Mouse (Mus musculus) intestine, embryonic 16.5 days (tissue): Measurements from ENCODE around the gene Ddx31. TPM values are rescaled to one million over a fixed set of nuclear protein-coding genes. Genes with fewer than 3 reads are reported as not detected.

Experiments
- ATAC-seq: fragments of 200-750 bp; cut with Nextera tagmentation; 2 replicates; pipeline ENCODE4 v1.8.0; 2017; ENCODE audit warnings: moderate TSS enrichment, moderate library complexity
- H3K27ac ChIP-seq: fragments of 300-500 bp; sonication (generic); 2 replicates; pipeline ENCODE4 v1.5.1; 2014; ENCODE audit warnings: mild to moderate bottlenecking, low read length
- H3K27me3 ChIP-seq: fragments of 300-500 bp; sonication (generic); replicated peaks from 2 replicates; pipeline ENCODE4 v1.6.1; 2014; ENCODE audit warnings: low read length, control low read depth, mixed read lengths; ENCODE audit not compliant: control insufficient read depth, insufficient read depth
- H3K36me3 ChIP-seq: fragments of 300-500 bp; sonication (generic); 2 replicates; pipeline ENCODE4 v1.6.1; 2014; ENCODE audit warnings: low read length, control low read depth; ENCODE audit not compliant: control insufficient read depth, insufficient read depth
- H3K4me1 ChIP-seq: fragments of 300-500 bp; sonication (generic); 2 replicates; pipeline ENCODE4 v1.6.1; 2014; ENCODE audit warnings: low read length, control low read depth, mixed read lengths; ENCODE audit not compliant: control insufficient read depth, insufficient read depth
- H3K4me2 ChIP-seq: fragments of 300-500 bp; sonication (generic); 2 replicates; pipeline ENCODE4 v1.6.1; 2014; ENCODE audit warnings: low read depth, low read length, control low read depth
- H3K4me3 ChIP-seq: fragments of 300-500 bp; sonication (generic); 2 replicates; pipeline ENCODE4 v1.5.1; 2014; ENCODE audit warnings: mild to moderate bottlenecking, low read length
- H3K9ac ChIP-seq: fragments of 300-500 bp; sonication (generic); 2 replicates; pipeline ENCODE4 v1.6.1; 2014; ENCODE audit warnings: low read depth, low read length
- H3K9me3 ChIP-seq: fragments of 300-500 bp; sonication (generic); 2 replicates; pipeline ENCODE4 v1.6.1; 2016; ENCODE audit warnings: low read length, control low read depth; ENCODE audit not compliant: control insufficient read depth
- WGBS: fragments of 180-500 bp; shearing (Covaris S2); extraction: QIAGEN DNeasy Blood & Tissue Kit; methylation state at CpG from one replicate; pipeline ENCODE4 v1.1.7; 2014; 5-methylcytosine and 5-hydroxymethylcytosine counted together
- polyA plus RNA-seq: library from polyadenylated mRNA; unstranded; fragments of >200 nt; fragmentation: Nextera tagmentation; extraction: Ambion mirVana; gene quantifications from 2 replicates; pipeline ENCODE4 v1.2.1, GENCODE M21; 2015

Ddx31 gene
- polyA plus RNA-seq, 1 experiment from 2014 or later: 11.4 TPM

- Histone ChIP-seq H3K27ac (no peak overlapping the region), H3K36me3 (no peaks in the 10 kb centered on the region), H3K9ac (no peak overlapping the region), H3K4me3 (no peak overlapping the region), H3K27me3 (no peaks in the 10 kb centered on the region), H3K4me2 (no peak overlapping the region), H3K9me3 (no peaks in the 10 kb centered on the region), H3K4me1 (no peaks in the 10 kb centered on the region)
- WGBS: 46% methylated on average over 30 of the region's 30 CpGs
- no peak for ATAC-seq
Measured at GRCm38 (mm10) chr2:28943666-28944516, 103.7 kb downstream of the Ddx31 start.

- H3K4me3 ChIP-seq: no peak overlapping the region
- no peak overlapping the region for H3K9ac ChIP-seq
- no peaks in the 10 kb centered on the region for H3K9me3 ChIP-seq
- H3K27ac ChIP-seq: no peak overlapping the region
- H3K27me3 ChIP-seq: no peaks in the 10 kb centered on the region
- 71% methylated on average over 6 of the region's 6 CpGs for WGBS
- no peak overlapping the region for H3K4me2 ChIP-seq
- H3K36me3 ChIP-seq: no peaks in the 10 kb centered on the region
- H3K4me1 ChIP-seq: no peaks in the 10 kb centered on the region
- no peak for ATAC-seq
Measured at GRCm38 (mm10) chr2:28945388-28945787, 105.2 kb downstream of the Ddx31 start.

GRCm38 (mm10) chr2:28946312-28946711 is 106.1 kb downstream of the Ddx31 start:
- Histone ChIP-seq H3K27me3 (no peaks in the 10 kb centered on the region), H3K27ac (no peak overlapping the region), H3K4me1 (no peaks in the 10 kb centered on the region), H3K4me2 (no peak overlapping the region), H3K9me3 (no peaks in the 10 kb centered on the region), H3K9ac (no peak overlapping the region), H3K4me3 (no peak overlapping the region), H3K36me3 (no peaks in the 10 kb centered on the region)
- 77% methylated on average over 3 of the region's 3 CpGs for WGBS
- no peak for ATAC-seq

GRCm38 (mm10) chr2:28952981-28953380 is 112.8 kb downstream of the Ddx31 start:
- no peaks in the 10 kb centered on the region for H3K36me3 ChIP-seq
- no peak for ATAC-seq
- no peak overlapping the region for H3K27ac ChIP-seq
- WGBS: 39% methylated on average over 8 of the region's 8 CpGs
- H3K4me3 ChIP-seq: no peak overlapping the region
- H3K27me3 ChIP-seq: no peaks in the 10 kb centered on the region
- H3K9me3 ChIP-seq: no peaks in the 10 kb centered on the region
- no peak overlapping the region for H3K4me2 ChIP-seq
- H3K9ac ChIP-seq: no peak overlapping the region
- no peaks in the 10 kb centered on the region for H3K4me1 ChIP-seq

- ATAC-seq: no peak
- no peaks in the 10 kb centered on the region for H3K4me1 ChIP-seq
- no peak overlapping the region for H3K4me2 ChIP-seq
- no peak overlapping the region for H3K4me3 ChIP-seq
- no peak overlapping the region for H3K27ac ChIP-seq
- H3K9ac ChIP-seq: no peak overlapping the region
- H3K9me3 ChIP-seq: no peaks in the 10 kb centered on the region
- 88% methylated on average over 9 of the region's 9 CpGs for WGBS
- H3K27me3 ChIP-seq: no peaks in the 10 kb centered on the region
- no peaks in the 10 kb centered on the region for H3K36me3 ChIP-seq
Measured at GRCm38 (mm10) chr2:28954595-28954994, 114.4 kb downstream of the Ddx31 start.

Other genes starting within 250 kb of the Ddx31 start
- gene Gfi1b, start 218.4 kb upstream of the Ddx31 start, polyA plus RNA-seq: 1.1 and 2.5 TPM in 2 replicates
- 12.6 and 13.8 TPM in 2 replicates for gene Tsc1, start 199.2 kb upstream of the Ddx31 start, polyA plus RNA-seq
- gene Spaca9, start 140.7 kb upstream of the Ddx31 start, polyA plus RNA-seq: 0.50 and 1.1 TPM in 2 replicates
- 0.22 and 0.35 TPM in 2 replicates for gene Ak8, start 140.2 kb upstream of the Ddx31 start, polyA plus RNA-seq
- gene Gtf3c4, start within 50 bp of the Ddx31 start, polyA plus RNA-seq: 7.1 and 7.4 TPM in 2 replicates
- gene Barhl1, start 76.3 kb downstream of the Ddx31 start, polyA plus RNA-seq: not detected in 2 replicates
- 0.17 and 0.31 TPM in 2 replicates for gene Cfap77, start 214.7 kb downstream of the Ddx31 start, polyA plus RNA-seq
- 7.6 and 9.2 TPM in 2 replicates for gene Ttf1, start 219.9 kb downstream of the Ddx31 start, polyA plus RNA-seq